ENCODE assay signal across 35 mouse cellular contexts in the genomic region with DNA sequence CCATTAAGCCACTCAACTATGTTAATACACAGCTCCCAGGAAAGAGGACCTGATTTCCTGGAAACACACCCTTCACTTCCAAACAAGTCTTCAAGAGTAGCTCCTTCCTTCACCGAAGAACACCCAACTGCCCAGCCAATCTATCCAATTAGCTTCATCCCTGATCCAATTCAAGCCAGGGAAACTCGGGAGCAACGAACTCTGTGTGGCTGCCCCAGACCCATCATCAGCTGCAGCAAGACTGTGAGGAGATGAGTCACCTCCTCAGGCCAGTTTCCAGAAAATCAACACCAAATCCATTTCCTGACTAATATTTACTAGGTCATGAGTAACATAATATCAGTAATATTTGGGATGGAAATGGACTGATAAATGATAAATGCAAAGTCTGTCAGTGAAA. TPM values are rescaled to one million over a fixed set of nuclear protein-coding genes. Genes with fewer than 3 reads are reported as not detected.
DNase-seq lines count a peak whose midpoint lies in the region; TF ChIP-seq lines count a peak whose summit lies in the region.
"Had no signal": no experiment of that assay in that cellular context is flagged by ENCODE, and none has a peak within 500 bp of the region (broad histone marks: within the 10 kb centered on the region; RNA-seq: fewer than 3 reads in every experiment).

No protein-coding gene starts in this region.

- H3K36me3 ChIP-seq in kidney, adult 2 months (ENCODE audit: control insufficient read depth, insufficient read depth, low read length): no peaks in the 10 kb centered on the region
- H3K36me3 ChIP-seq: embryonic facial prominence, embryonic 10.5 days; embryonic facial prominence, embryonic 13.5 days; forebrain, embryonic 10.5 days; G1E; hindbrain, embryonic 10.5 days; hindbrain, embryonic 13.5 days; intestine, embryonic 15.5 days had no signal

- no peak overlapping the region for H3K4me3 ChIP-seq in kidney, adult 2 months (ENCODE audit: insufficient read depth, low read depth, low read length)
- H3K4me3 ChIP-seq: embryonic facial prominence, embryonic 10.5 days; embryonic facial prominence, embryonic 13.5 days; erythroblast, embryonic 14.5 days; forebrain, embryonic 10.5 days; forebrain, embryonic 13.5 days; hindbrain, embryonic 10.5 days; hindbrain, embryonic 13.5 days; intestine, embryonic 15.5 days had no signal

- no peak overlapping the region for H3K27ac ChIP-seq in kidney, adult 2 months (ENCODE audit: insufficient read depth, low read depth, low read length)
- H3K27ac ChIP-seq: embryonic facial prominence, embryonic 10.5 days; embryonic facial prominence, embryonic 13.5 days; forebrain, embryonic 10.5 days; forebrain, embryonic 13.5 days; hindbrain, embryonic 10.5 days; hindbrain, embryonic 13.5 days; intestine, embryonic 15.5 days had no signal

- no peak for TF ChIP-seq POLR2A in kidney, adult 2 months (IDR thresholded peaks at IDR 0.05; ENCODE audit: low read depth, low read length)

- 62% methylated on average over 3 of the region's 3 CpGs for WGBS in kidney, adult 2 months

- no peaks in the 10 kb centered on the region for H3K27me3 ChIP-seq in kidney, adult 2 months (replicated peaks; ENCODE audit: control insufficient read depth, insufficient read depth, low read length)
- H3K27me3 ChIP-seq: CH12.LX; embryonic facial prominence, embryonic 13.5 days; forebrain, embryonic 13.5 days; intestine, embryonic 15.5 days had no signal

- H3K4me1 ChIP-seq in kidney, adult 2 months (ENCODE audit: control insufficient read depth, insufficient read depth, low read length): no peaks in the 10 kb centered on the region
- H3K4me1 ChIP-seq: embryonic facial prominence, embryonic 10.5 days; embryonic facial prominence, embryonic 13.5 days; intestine, embryonic 15.5 days had no signal

- no peak for TF ChIP-seq CTCF in kidney, adult 2 months (conservative IDR thresholded peaks at IDR 0.05; ENCODE audit: insufficient read depth, insufficient read length, low read depth, low read length)

- DNase-seq in adrenal gland, adult 2 months: peak; percentile 12
- no peak for DNase-seq in adrenal gland, postnatal 4 days (ENCODE audit: low spot score in 2 of 2)
- DNase-seq in 3T3-L1 (ENCODE audit: low read depth, low spot score): peak; percentile 60
- peak; percentile 20 for DNase-seq in NIH3T3 (ENCODE audit: low read depth)
- peak; percentile 51 for DNase-seq in fibroblast of lung, adult 2 months (ENCODE audit: low read depth)
- no peak for DNase-seq in embryo, embryonic 11 days
- no peak for DNase-seq in kidney, adult 2 months
- DNase-seq: adrenal gland, postnatal 10 days; B cell, adult 2 months; cerebellum, adult 11 months; cerebellum, adult 2 months; cerebellum, adult 9-11 months; cerebellum, postnatal 25 days; gastrocnemius, postnatal 10 days; gastrocnemius, postnatal 36 days had no signal

RNA-seq across cellular contexts. Expression of gene Prok2, which starts 38.7 kb away (rescaled TPM):
- total RNA-seq in adrenal gland, adult 2 months (2021): not detected
- not detected in 2 replicates for polyA plus RNA-seq in adrenal gland, adult 2 months (2012; rRNA removed)
- under 1 TPM in 1 of 2 experiments, not detected in 1; 0.25 TPM for total RNA-seq in adrenal gland, postnatal 4 days (2021)
- polyA plus RNA-seq in kidney, adult 2 months (2012; rRNA removed): 0.14 and 0.19 TPM in 2 replicates
- total RNA-seq: adrenal gland, postnatal 10 days; adrenal gland, postnatal 36 days; CH12.LX; common myeloid progenitor, adult 5-6 weeks; gastrocnemius, adult 18-20 months; gastrocnemius, postnatal 36 days; granulocyte monocyte progenitor cell, adult 5-6 weeks; heart, adult 8-10 months; heart, postnatal 25 days had no signal
- polyA plus RNA-seq: cerebellum, adult 2 months; erythroblast, embryonic 14.5 days; G1E; heart, embryonic 11.5 days; heart, embryonic 14.5 days; heart, postnatal 0 days; hindbrain, embryonic 10.5 days; Patski had no signal

Comparison
In these comparisons a context has a peak if more than half of its experiments do, and no peak if none do; other contexts are left out.
1. DNase-seq: peak in adrenal gland, adult 2 months (single experiment), 3T3-L1 (single experiment), NIH3T3 (single experiment) and fibroblast of lung, adult 2 months (single experiment); none in adrenal gland, postnatal 4 days (0 of 2), embryo, embryonic 11 days (single experiment) and kidney, adult 2 months (single experiment).